Mouse (Mus musculus) liver, adult 2 months (tissue): ENCODE data around the gene Ninl.

ENCODE experiments used
- CTCF ChIP-seq: fragments of 200-500 bp; IDR thresholded peaks from 2 replicates; pipeline ENCODE4 v1.5.1; 2011; ENCODE audit warnings: low read depth, low read length, control low read depth
- POLR2A ChIP-seq: fragments of 200-500 bp; IDR thresholded peaks from 2 replicates; pipeline ENCODE4 v1.6.1; 2011; ENCODE audit warnings: low read length, control low read depth; ENCODE audit not compliant: insufficient read depth; ENCODE audit errors: extremely low read depth

- TF ChIP-seq CTCF, result no peak
- TF ChIP-seq POLR2A, result no peak
Measured at GRCm38 (mm10) chr2:150934659-150935058, 104.5 kb downstream of the Ninl start.
